Comparison of ENCODE assay signal across 17 mouse cellular contexts in genomic region chr11:87729593-87730185, GRCm38 (mm10). TPM values are rescaled to one million over a fixed set of nuclear protein-coding genes. Genes with fewer than 3 reads are reported as not detected.
DNase-seq lines count a peak whose midpoint lies in the region; ATAC-seq and TF ChIP-seq lines count a peak whose summit lies in the region.
"Had no signal": no experiment of that assay in that cellular context is flagged by ENCODE, and none has a peak within 500 bp of the region (broad histone marks: within the 10 kb centered on the region; RNA-seq: fewer than 3 reads in every experiment).

No protein-coding gene starts in this region.

- peaks cover 59% of the 10 kb centered on the region for H3K4me1 ChIP-seq in heart, embryonic 10.5 days
- peaks cover 21% of the 10 kb centered on the region for H3K4me1 ChIP-seq in stomach, embryonic 15.5 days
- H3K4me1 ChIP-seq in stomach, postnatal 0 days (replicated peaks; ENCODE audit: control insufficient read depth, insufficient read depth) = no peaks in the 10 kb centered on the region
- peaks cover 100% of the 10 kb centered on the region for H3K4me1 ChIP-seq in liver, embryonic 13.5 days (replicated peaks)

- no peaks in the 10 kb centered on the region for H3K9me3 ChIP-seq in heart, embryonic 10.5 days
- H3K9me3 ChIP-seq in stomach, embryonic 15.5 days = no peaks in the 10 kb centered on the region
- H3K9me3 ChIP-seq in stomach, postnatal 0 days (ENCODE audit: control insufficient read depth, low read length) = no peaks in the 10 kb centered on the region
- no peaks in the 10 kb centered on the region for H3K9me3 ChIP-seq in liver, embryonic 13.5 days (replicated peaks)
- H3K9me3 ChIP-seq: embryonic facial prominence, embryonic 15.5 days; intestine, embryonic 15.5 days; limb, embryonic 13.5 days; midbrain, embryonic 13.5 days had no signal

- WGBS in heart, embryonic 10.5 days = 58% methylated on average over 13 of the region's 13 CpGs
- WGBS in stomach, embryonic 15.5 days = 71% methylated on average over 13 of the region's 13 CpGs
- WGBS in stomach, postnatal 0 days = 79% methylated on average over 13 of the region's 13 CpGs
- 34% methylated on average over 13 of the region's 13 CpGs for WGBS in liver, embryonic 13.5 days (ENCODE audit: insufficient replicate concordance)

- peak; percentile 94 for DNase-seq in heart, embryonic 10.5 days (ENCODE audit: low spot score)
- no peak for DNase-seq in heart, adult 11 months
- DNase-seq in stomach, postnatal 0 days (ENCODE audit: low spot score) = no peak
- DNase-seq in liver, embryonic 13.5 days = peak; percentile 76
- no peak for DNase-seq in cerebellum, postnatal 36 days
- DNase-seq in kidney, postnatal 4 days = no peak
- DNase-seq: kidney, postnatal 10 days; layer of hippocampus, adult 9-11 months; thymus, adult 18-20 months had no signal

- TF ChIP-seq EP300 in stomach, postnatal 0 days (optimal IDR thresholded peaks at IDR 0.05) = no peak

- no peak for TF ChIP-seq CTCF in stomach, postnatal 0 days (IDR thresholded peaks at IDR 0.05; ENCODE audit: low read depth)

- no peak overlapping the region for H3K9ac ChIP-seq in stomach, embryonic 15.5 days
- no peak overlapping the region for H3K9ac ChIP-seq in stomach, postnatal 0 days (ENCODE audit: low read length)
- H3K9ac ChIP-seq in liver, embryonic 13.5 days = peak overlapping the region; percentile 74
- H3K9ac ChIP-seq: embryonic facial prominence, embryonic 15.5 days; intestine, embryonic 15.5 days; limb, embryonic 13.5 days; midbrain, embryonic 13.5 days had no signal

- H3K27me3 ChIP-seq in heart, embryonic 10.5 days (ENCODE audit: insufficient read depth, poor library complexity, severe bottlenecking) = peaks cover 17% of the 10 kb centered on the region
- H3K27me3 ChIP-seq in stomach, embryonic 15.5 days (replicated peaks) = no peaks in the 10 kb centered on the region
- H3K27me3 ChIP-seq in stomach, postnatal 0 days (ENCODE audit: control insufficient read depth, insufficient read depth, low read length) = no peaks in the 10 kb centered on the region
- no peaks in the 10 kb centered on the region for H3K27me3 ChIP-seq in liver, embryonic 13.5 days
- H3K27me3 ChIP-seq: embryonic facial prominence, embryonic 15.5 days; intestine, embryonic 15.5 days; limb, embryonic 13.5 days had no signal

- H3K36me3 ChIP-seq in heart, embryonic 10.5 days = no peaks in the 10 kb centered on the region
- no peaks in the 10 kb centered on the region for H3K36me3 ChIP-seq in stomach, embryonic 15.5 days
- H3K36me3 ChIP-seq in stomach, postnatal 0 days (ENCODE audit: control insufficient read depth, insufficient read depth, low read length) = 0 out of 2 replicates have a peak, but pooled peaks cover 2% of the 10 kb centered on the region
- peaks cover 29% of the 10 kb centered on the region for H3K36me3 ChIP-seq in liver, embryonic 13.5 days
- H3K36me3 ChIP-seq: embryonic facial prominence, embryonic 15.5 days; intestine, embryonic 15.5 days; limb, embryonic 13.5 days; midbrain, embryonic 13.5 days had no signal

- no peak overlapping the region for H3K4me3 ChIP-seq in heart, embryonic 10.5 days
- no peak overlapping the region for H3K4me3 ChIP-seq in stomach, embryonic 15.5 days (replicated peaks)
- no peak overlapping the region for H3K4me3 ChIP-seq in stomach, postnatal 0 days (ENCODE audit: low read depth, low read length)
- peak overlapping the region; percentile 53 for H3K4me3 ChIP-seq in liver, embryonic 13.5 days (replicated peaks)
- H3K4me3 ChIP-seq: embryonic facial prominence, embryonic 15.5 days; intestine, embryonic 15.5 days; limb, embryonic 13.5 days; midbrain, embryonic 13.5 days had no signal

- ATAC-seq in stomach, embryonic 15.5 days (ENCODE audit: insufficient read depth, low FRiP score, low read depth) = peak; percentile 27; the same call in 1 of the 2 replicates
- ATAC-seq in stomach, postnatal 0 days (ENCODE audit: low FRiP score, low TSS enrichment) = no peak
- ATAC-seq in liver, embryonic 13.5 days (ENCODE audit: low read depth) = peak; percentile 56
- ATAC-seq in CD4-positive, CD25-positive, alpha-beta regulatory T cell, adult 4 months = no peak
- ATAC-seq: forebrain, embryonic 16.5 days; intestine, embryonic 15.5 days; lung, postnatal 0 days; midbrain, embryonic 13.5 days had no signal

- H3K27ac ChIP-seq in heart, embryonic 10.5 days = peak overlapping the region; percentile 82
- H3K27ac ChIP-seq in stomach, embryonic 15.5 days = no peak overlapping the region
- H3K27ac ChIP-seq in stomach, postnatal 0 days (replicated peaks) = no peak overlapping the region
- peak overlapping the region; percentile 99 for H3K27ac ChIP-seq in liver, embryonic 13.5 days
- H3K27ac ChIP-seq: embryonic facial prominence, embryonic 15.5 days; intestine, embryonic 15.5 days; limb, embryonic 13.5 days; midbrain, embryonic 13.5 days had no signal

- no peak overlapping the region for H3K4me2 ChIP-seq in stomach, embryonic 15.5 days
- H3K4me2 ChIP-seq in stomach, postnatal 0 days (replicated peaks; ENCODE audit: low read depth) = no peak overlapping the region
- peak overlapping the region; percentile 71 for H3K4me2 ChIP-seq in liver, embryonic 13.5 days
- H3K4me2 ChIP-seq: embryonic facial prominence, embryonic 15.5 days; intestine, embryonic 15.5 days; limb, embryonic 13.5 days; midbrain, embryonic 13.5 days had no signal

RNA-seq across cellular contexts. Expression of gene Supt4a, which starts 7.7 kb away (rescaled TPM):
- 122 and 151 TPM in 2 replicates for polyA plus RNA-seq in heart, embryonic 10.5 days (2016; fragmentation: Nextera tagmentation; extraction: Ambion mirVana)
- 118 and 127 TPM in 2 replicates for polyA plus RNA-seq in stomach, embryonic 15.5 days (2015; fragmentation: Nextera tagmentation; extraction: Ambion mirVana)
- 119 and 121 TPM in 2 replicates for polyA plus RNA-seq in stomach, postnatal 0 days (2015; fragmentation: Nextera tagmentation; extraction: Ambion mirVana)
- 219 and 233 TPM in 2 replicates for polyA plus RNA-seq in liver, embryonic 13.5 days (2015; fragmentation: Nextera tagmentation; extraction: Ambion mirVana)
- 100 to 1,000 TPM; 346 to 405 TPM for polyA plus RNA-seq in CD4-positive, CD25-positive, alpha-beta regulatory T cell, adult 4 months (2017; shearing (Covaris generic))

RNA-seq across cellular contexts. Expression of gene Tspoap1, which starts 30.7 kb away (rescaled TPM):
- polyA plus RNA-seq in heart, embryonic 10.5 days (2016; fragmentation: Nextera tagmentation; extraction: Ambion mirVana) = 0.95 and 1.5 TPM in 2 replicates
- 2.0 and 2.8 TPM in 2 replicates for polyA plus RNA-seq in stomach, embryonic 15.5 days (2015; fragmentation: Nextera tagmentation; extraction: Ambion mirVana)
- polyA plus RNA-seq in stomach, postnatal 0 days (2015; fragmentation: Nextera tagmentation; extraction: Ambion mirVana) = 0.56 and 0.70 TPM in 2 replicates
- 2.7 and 3.1 TPM in 2 replicates for polyA plus RNA-seq in liver, embryonic 13.5 days (2015; fragmentation: Nextera tagmentation; extraction: Ambion mirVana)
- polyA plus RNA-seq in CD4-positive, CD25-positive, alpha-beta regulatory T cell, adult 4 months (2017; shearing (Covaris generic)) = 1 to 10 TPM; 3.1 to 3.7 TPM

Comparison
In these comparisons a context has a peak if more than half of its experiments do, and no peak if none do; other contexts are left out.
1. DNase-seq: peak in heart, embryonic 10.5 days (single experiment) and liver, embryonic 13.5 days (single experiment); none in heart, adult 11 months (single experiment), stomach, postnatal 0 days (single experiment), cerebellum, postnatal 36 days (0 of 2) and kidney, postnatal 4 days (0 of 2).
2. ATAC-seq: peak in stomach, embryonic 15.5 days (single experiment) and liver, embryonic 13.5 days (single experiment); none in stomach, postnatal 0 days (single experiment) and CD4-positive, CD25-positive, alpha-beta regulatory T cell, adult 4 months (single experiment).
3. H3K27ac ChIP-seq: peak in heart, embryonic 10.5 days (single experiment) and liver, embryonic 13.5 days (single experiment); none in stomach, embryonic 15.5 days (single experiment) and stomach, postnatal 0 days (single experiment).